Mouse (Mus musculus) hindbrain, embryonic 13.5 days (tissue): ENCODE results near the gene Cenpu. TPM values are rescaled to one million over a fixed set of nuclear protein-coding genes. Genes with fewer than 3 reads are reported as not detected.

Experiments
- ATAC-seq: fragments of 200-750 bp; cut with Nextera tagmentation; 2 replicates; pipeline ENCODE4 v1.8.0; 2017; ENCODE audit warnings: moderate TSS enrichment; ENCODE audit not compliant: low FRiP score
- H3K27ac ChIP-seq: fragments of 300-500 bp; sonication (generic); 2 replicates; pipeline ENCODE4 v1.5.1; 2015; ENCODE audit warnings: inconsistent platforms, mild to moderate bottlenecking, moderate library complexity
- H3K27me3 ChIP-seq: fragments of 300-500 bp; sonication (generic); 2 replicates; pipeline ENCODE4 v1.6.1; 2015; ENCODE audit warnings: mild to moderate bottlenecking, inconsistent platforms
- H3K36me3 ChIP-seq: fragments of 300-500 bp; sonication (generic); 2 replicates; pipeline ENCODE4 v1.6.1; 2015; ENCODE audit warnings: mild to moderate bottlenecking, inconsistent platforms
- H3K4me1 ChIP-seq: fragments of 300-500 bp; sonication (generic); replicated peaks from 2 replicates; pipeline ENCODE4 v1.6.1; 2015; ENCODE audit warnings: inconsistent platforms
- H3K4me2 ChIP-seq: fragments of 300-500 bp; sonication (generic); 2 replicates; pipeline ENCODE4 v1.6.1; 2015; ENCODE audit warnings: inconsistent platforms, mild to moderate bottlenecking, moderate library complexity
- H3K4me3 ChIP-seq: fragments of 300-500 bp; sonication (generic); 2 replicates; pipeline ENCODE4 v1.5.1; 2015; ENCODE audit warnings: mild to moderate bottlenecking, inconsistent platforms
- H3K9ac ChIP-seq: fragments of 300-500 bp; sonication (generic); 2 replicates; pipeline ENCODE4 v1.6.1; 2015; ENCODE audit warnings: mild to moderate bottlenecking, inconsistent platforms
- H3K9me3 ChIP-seq: fragments of 300-500 bp; sonication (generic); 2 replicates; pipeline ENCODE4 v1.6.1; 2016; ENCODE audit warnings: inconsistent platforms
- WGBS: fragments of 180-500 bp; shearing (Covaris S2); methylation state at CpG from one replicate; pipeline ENCODE4 v1.1.7; 2015; 5-methylcytosine and 5-hydroxymethylcytosine counted together
- polyA plus RNA-seq: library from polyadenylated mRNA; unstranded; fragments of >200 nt; fragmentation: Nextera tagmentation; extraction: Ambion mirVana; gene quantifications from 2 replicates; pipeline ENCODE4 v1.2.1, GENCODE M21; 2015

Gene Cenpu
- 7.2 and 9.4 TPM in 2 replicates for polyA plus RNA-seq

DNA sequence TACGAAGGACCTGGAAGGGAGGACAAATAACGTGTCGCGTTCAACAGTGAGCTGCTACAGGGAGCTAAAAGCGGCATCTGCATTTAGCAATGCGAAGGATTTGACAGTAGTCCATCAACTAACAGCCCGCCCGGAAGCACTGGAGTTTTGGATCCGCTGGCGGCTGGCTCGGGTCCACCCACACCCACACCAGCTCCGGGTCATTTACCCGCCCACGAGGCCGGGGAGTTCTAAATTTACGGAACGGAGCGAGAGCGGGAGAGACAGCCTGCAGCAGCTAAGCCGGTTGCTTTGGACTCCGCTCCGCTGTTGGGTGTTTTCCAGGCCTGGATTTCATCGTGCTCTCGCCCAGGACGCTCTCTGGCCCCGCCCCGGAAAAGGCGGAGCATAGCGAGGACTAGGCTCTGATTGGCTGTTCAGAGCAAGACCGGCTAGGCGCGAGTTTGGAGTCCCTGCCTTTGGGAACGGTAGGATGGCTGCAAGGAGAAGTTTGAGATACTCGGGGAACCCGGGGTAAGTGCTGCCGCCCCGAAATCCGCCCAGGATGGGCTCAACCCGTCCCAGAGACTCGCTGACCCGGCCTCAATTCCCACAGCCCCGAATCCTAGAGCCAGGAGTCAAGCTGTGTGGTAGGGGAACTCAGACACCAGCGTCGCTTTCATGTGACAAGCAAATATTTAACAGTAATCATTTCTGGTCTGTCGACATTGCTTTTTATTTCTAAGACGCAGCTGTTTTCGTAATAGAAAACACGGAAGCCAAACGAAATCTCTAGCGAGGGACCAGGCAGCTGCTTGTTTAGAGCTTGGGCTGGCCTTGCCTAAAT lies at the start of gene Cenpu:
Gene Cenpu (plus strand): TSS at position 414 of the 826 bp plus-strand sequence.
- Histone ChIP-seq H3K4me3 (peak within 1 kb of the TSS; percentile 68), H3K27ac (peak within 1 kb of the TSS; percentile 86), H3K4me2 (peak within 1 kb of the TSS; percentile 77), H3K9me3 (no peaks in the 10 kb centered on the region), H3K9ac (peak within 1 kb of the TSS; percentile 71), H3K36me3 (no peaks in the 10 kb centered on the region; the same call in none of the 2 replicates), H3K4me1 (peaks cover 12% of the 10 kb centered on the region), H3K27me3 (no peaks in the 10 kb centered on the region)
- under 1% methylated on average over 50 of the region's 50 CpGs for WGBS
- peak; percentile 100 for ATAC-seq

DNA sequence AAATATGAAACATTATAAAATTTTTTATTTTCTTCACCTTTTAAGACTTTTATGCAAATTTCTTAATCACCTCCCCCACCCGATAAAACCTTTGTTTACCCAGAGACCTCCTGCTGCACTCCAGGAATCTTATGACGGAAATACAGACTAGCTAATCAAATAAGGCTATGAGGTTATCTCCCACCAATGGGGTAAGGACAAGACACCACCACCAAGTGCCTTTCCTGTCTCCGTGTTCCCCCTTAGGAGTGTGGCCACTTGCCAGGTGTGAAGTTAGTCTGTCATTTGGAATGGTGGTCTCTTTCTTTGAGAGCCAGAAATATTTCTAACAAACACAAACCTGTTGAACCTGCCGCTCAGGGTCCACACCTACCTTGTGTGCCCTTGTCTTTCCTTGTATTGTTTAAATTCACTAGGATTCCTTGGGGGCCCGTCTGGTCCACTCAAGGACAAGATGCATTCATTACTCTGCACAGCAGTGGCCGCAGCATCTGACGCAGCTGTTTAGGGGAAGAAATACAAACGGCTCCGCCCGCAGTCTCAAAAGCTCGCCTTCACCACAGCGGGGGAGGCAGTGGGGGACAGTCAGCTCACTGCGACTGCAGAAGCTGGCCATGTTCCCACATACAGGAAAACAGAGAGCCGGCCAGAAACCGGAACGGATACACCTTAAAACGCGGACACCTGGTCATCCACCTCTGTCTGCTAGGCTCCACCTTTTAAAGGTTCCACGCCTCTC lies 49.3 kb upstream of the Cenpu start:
- WGBS, result 24% methylated on average over 19 of the region's 19 CpGs
- peak; percentile 22; the same call in 1 of the 2 replicates for ATAC-seq
- Histone ChIP-seq H3K27ac (no peak overlapping the region), H3K9me3 (no peaks in the 10 kb centered on the region), H3K27me3 (no peaks in the 10 kb centered on the region), H3K4me2 (peak overlapping the region; percentile 54), H3K9ac (peak overlapping the region; percentile 60), H3K36me3 (peaks cover 7% of the 10 kb centered on the region), H3K4me3 (peak overlapping the region; percentile 42), H3K4me1 (peaks cover 7% of the 10 kb centered on the region)

DNA sequence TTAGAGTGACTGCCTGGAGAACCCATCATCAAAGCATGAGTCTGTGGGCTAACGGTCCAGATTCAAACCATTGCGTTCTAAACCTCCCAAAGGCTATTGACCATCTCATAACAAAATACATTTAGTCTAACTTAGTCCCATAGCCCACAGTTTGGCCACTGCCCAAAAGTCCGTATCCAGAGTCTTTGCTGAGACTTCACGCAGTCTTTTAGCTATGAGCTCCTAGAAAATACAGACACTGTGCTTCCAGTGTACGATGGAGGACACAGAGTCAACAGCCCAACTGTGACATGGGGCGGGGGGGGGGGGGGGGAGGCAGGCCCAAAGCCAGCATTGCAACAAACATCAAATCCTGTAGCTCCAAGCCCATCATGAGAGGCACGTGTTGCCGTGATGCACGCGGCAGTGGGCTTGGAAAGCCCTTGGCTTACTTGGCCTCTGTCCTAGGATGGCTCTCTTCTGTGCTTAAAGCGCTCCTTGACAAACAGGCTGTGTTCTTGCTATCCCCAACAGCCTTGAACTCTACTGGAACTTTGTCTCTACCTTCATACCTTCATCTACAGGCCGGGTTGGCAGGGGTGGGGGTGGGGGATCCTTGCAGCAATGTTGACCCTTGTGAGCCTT lies 48.6 kb upstream of the Cenpu start:
- no peaks in the 10 kb centered on the region for H3K27me3 ChIP-seq
- peak; percentile 36; the same call in 1 of the 2 replicates for ATAC-seq
- H3K4me2 ChIP-seq, result peak overlapping the region; percentile 54
- H3K9ac ChIP-seq, result peak overlapping the region; percentile 60; the same call in 1 of the 2 replicates
- no peak overlapping the region for H3K27ac ChIP-seq
- peaks cover 7% of the 10 kb centered on the region for H3K4me1 ChIP-seq
- WGBS, result 82% methylated on average over 12 of the region's 12 CpGs
- H3K36me3 ChIP-seq, result peaks cover 7% of the 10 kb centered on the region
- no peaks in the 10 kb centered on the region for H3K9me3 ChIP-seq
- peak overlapping the region; percentile 42 for H3K4me3 ChIP-seq

DNA sequence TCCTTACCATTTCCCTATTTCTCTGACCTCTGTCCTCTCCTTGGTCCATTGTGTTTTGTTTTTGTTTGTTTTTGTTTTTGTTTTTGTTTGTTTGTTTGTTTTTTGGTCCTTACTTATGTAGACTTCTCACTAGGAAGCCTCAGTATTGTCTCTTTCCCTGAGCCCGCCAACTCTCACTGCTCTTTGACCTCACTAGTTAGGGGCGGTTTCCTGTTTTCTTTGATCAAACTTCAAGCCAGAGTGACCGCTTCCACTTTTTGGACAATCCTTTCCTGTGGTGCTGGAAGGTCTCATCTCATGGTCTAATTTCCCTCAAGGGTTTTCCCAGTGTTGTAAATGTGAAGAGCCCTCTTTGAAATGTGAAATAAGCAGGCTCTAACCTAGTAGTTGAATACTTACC lies 47.6 kb upstream of the Cenpu start:
- Histone ChIP-seq H3K27me3 (no peaks in the 10 kb centered on the region), H3K4me3 (no peak overlapping the region), H3K4me1 (peaks cover 7% of the 10 kb centered on the region), H3K9ac (no peak overlapping the region), H3K4me2 (no peak overlapping the region), H3K9me3 (no peaks in the 10 kb centered on the region), H3K36me3 (peaks cover 11% of the 10 kb centered on the region), H3K27ac (no peak overlapping the region)
- no peak for ATAC-seq
- WGBS, result 65% methylated on average over 3 of the region's 3 CpGs

DNA sequence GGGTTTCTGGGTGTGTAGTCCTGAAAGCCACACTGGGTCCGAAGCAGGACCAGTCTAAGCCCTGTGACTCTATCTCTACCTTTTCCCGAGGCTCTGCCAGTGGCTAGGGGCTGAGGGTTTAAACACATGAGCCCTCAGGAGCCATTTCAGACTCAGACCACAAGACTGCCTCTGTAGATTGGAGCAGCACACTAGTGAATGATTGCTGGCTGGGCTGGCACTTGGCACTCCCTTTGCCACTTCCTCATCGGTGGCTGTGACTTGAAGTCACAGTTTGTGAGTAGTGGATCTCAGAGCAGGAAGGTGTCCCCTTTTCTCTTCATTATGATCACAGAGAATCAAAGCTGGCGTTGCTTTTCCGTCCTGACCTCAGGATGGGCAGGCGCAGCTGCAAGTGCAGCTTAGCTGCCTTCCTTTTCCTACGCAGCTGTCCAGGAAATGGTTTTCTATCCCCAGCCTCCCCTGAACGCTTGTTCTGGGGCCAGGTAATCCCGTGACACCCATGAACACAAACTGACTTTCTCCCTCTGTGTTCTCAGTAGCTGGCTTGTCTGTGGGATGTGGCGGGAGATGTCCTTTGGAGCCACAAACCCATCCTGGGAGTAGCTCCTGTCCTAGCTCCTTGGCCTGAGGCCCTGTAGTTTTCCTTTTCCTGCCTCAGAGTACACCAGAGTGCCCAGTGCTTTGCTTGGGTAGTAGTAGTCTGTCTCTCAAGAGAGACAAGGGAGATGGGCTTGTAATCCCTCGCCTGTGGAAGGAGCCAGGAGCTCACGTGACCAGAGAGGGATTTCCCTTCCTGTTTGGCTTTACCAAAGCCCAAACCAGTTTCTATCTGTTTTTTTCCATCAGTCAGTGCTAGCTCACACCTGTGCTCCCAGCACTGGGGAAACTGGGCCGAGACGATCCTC lies 43.1 kb upstream of the Cenpu start:
- no peak overlapping the region for H3K4me2 ChIP-seq
- 82% methylated on average over 14 of the region's 14 CpGs for WGBS
- H3K27ac ChIP-seq, result no peak overlapping the region
- no peaks in the 10 kb centered on the region for H3K4me1 ChIP-seq
- no peaks in the 10 kb centered on the region for H3K9me3 ChIP-seq
- no peak overlapping the region for H3K4me3 ChIP-seq
- no peak for ATAC-seq
- H3K9ac ChIP-seq, result no peak overlapping the region
- peaks cover 15% of the 10 kb centered on the region for H3K36me3 ChIP-seq
- H3K27me3 ChIP-seq, result no peaks in the 10 kb centered on the region

DNA sequence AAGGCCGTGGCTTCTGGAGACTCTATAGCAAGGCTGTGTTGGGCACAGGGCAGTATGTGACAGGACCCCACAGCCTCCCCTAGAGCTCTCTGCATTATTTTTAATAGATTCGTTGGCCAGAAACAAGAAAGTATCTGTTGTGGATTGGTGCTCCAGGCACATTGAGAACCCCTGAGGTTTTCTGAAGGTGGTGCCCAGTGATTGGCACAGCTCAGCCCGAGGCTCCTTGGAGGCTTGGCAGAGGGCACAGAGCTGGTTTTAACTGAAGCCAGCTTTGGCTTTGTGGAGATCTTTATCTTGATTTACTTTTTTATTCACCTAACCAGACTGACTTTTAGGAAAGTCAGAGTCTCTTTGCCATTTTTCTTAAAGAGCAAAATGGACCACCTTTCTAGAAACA lies 42.4 kb upstream of the Cenpu start:
- H3K27ac ChIP-seq, result no peak overlapping the region
- H3K9ac ChIP-seq, result no peak overlapping the region
- H3K27me3 ChIP-seq, result no peaks in the 10 kb centered on the region
- H3K4me2 ChIP-seq, result no peak overlapping the region
- no peak for ATAC-seq
- peaks cover 18% of the 10 kb centered on the region for H3K36me3 ChIP-seq
- no peaks in the 10 kb centered on the region for H3K9me3 ChIP-seq
- no peaks in the 10 kb centered on the region for H3K4me1 ChIP-seq
- WGBS, result 82% methylated on average over 3 of the region's 3 CpGs
- H3K4me3 ChIP-seq, result no peak overlapping the region

DNA sequence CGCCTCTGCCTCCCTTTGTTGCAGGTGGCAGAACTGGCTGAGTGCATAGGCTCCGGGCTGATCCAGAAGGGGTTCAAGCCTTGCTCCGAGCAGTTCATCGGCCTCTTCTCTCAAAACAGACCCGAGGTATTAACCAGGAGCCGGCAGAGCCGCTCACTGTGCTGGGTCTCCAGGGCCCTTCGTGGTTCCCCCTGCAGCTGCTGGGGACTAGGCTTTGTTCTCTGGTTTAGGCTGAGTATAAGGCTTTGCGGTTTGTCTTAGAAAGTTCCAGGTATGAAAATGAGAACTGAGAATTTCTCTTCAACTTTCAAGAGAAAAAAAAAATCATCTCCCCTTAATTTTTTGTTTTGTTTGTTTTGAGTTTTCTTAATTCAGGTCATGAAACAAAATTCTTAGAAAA lies 40.5 kb upstream of the Cenpu start:
- H3K27me3 ChIP-seq, result no peaks in the 10 kb centered on the region
- H3K36me3 ChIP-seq, result peaks cover 15% of the 10 kb centered on the region
- no peak overlapping the region for H3K4me2 ChIP-seq
- H3K27ac ChIP-seq, result no peak overlapping the region
- no peak for ATAC-seq
- no peak overlapping the region for H3K9ac ChIP-seq
- no peaks in the 10 kb centered on the region for H3K9me3 ChIP-seq
- no peak overlapping the region for H3K4me3 ChIP-seq
- H3K4me1 ChIP-seq, result no peaks in the 10 kb centered on the region
- WGBS, result 78% methylated on average over 9 of the region's 9 CpGs

DNA sequence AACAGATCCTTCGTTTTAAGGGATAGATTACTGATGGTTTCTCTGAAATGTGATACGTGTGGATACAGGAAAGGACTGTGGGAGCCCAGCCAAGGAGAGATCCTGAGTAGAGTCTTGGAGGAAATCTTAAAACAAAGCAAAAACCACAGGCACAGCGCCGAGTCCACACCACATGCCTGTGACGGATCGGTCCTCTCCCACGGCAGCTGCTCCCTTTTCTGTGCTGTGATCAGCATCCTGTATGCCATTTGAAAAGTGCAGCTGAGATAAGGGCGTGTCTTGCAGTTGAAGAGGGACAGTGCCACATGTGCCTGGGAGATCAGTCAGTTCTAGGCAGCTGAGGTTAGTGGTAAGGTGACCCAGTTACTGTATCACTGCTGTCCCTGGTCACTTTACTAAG lies 39.3 kb upstream of the Cenpu start:
- no peaks in the 10 kb centered on the region for H3K4me1 ChIP-seq
- no peak overlapping the region for H3K4me3 ChIP-seq
- H3K9me3 ChIP-seq, result no peaks in the 10 kb centered on the region
- no peak overlapping the region for H3K9ac ChIP-seq
- WGBS, result 70% methylated on average over 8 of the region's 8 CpGs
- peaks cover 11% of the 10 kb centered on the region; the same call in 1 of the 2 replicates for H3K36me3 ChIP-seq
- H3K4me2 ChIP-seq, result no peak overlapping the region
- no peak overlapping the region for H3K27ac ChIP-seq
- ATAC-seq, result no peak
- H3K27me3 ChIP-seq, result no peaks in the 10 kb centered on the region

DNA sequence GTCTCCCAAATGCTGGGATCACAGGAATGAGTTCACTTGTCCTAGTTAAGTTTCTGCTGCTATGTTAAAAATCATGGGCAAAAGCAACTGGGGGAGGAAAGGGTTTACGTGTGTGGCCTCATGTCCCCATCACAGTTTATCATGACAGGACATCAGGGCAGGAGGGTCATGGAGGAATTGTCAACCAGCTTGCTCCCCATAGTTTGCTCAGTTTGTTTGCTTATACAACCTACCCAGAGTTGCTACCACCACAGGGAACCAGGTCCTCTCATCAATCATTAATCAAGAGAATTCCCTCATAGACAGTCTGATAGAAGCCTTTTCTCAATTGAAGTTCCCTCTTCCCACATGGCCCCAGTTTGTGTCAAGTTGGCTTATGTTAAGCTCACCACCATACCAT lies 37.8 kb upstream of the Cenpu start:
- Histone ChIP-seq H3K4me2 (no peak overlapping the region), H3K36me3 (peaks cover 12% of the 10 kb centered on the region)
- 100% methylated on average over 1 of the region's 1 CpGs for WGBS

DNA sequence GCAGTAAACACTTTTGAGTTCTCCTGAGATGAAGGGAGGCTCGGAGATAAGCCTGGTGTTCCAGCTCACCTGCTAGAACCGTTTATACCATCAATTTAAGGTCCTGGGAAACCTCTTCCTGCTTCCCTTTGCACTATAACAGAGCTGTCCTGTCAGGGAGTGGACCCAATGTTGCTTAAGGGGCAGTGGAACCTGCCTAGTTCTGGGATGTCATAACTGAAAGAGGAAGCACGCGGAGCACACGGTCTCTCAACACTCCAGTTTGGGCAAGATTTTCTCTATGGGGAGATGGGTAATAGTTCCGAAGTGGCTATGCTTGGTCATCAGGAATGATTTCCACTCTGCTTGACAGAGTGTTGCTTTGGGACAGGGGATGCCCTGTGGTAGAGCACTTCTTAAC lies 31.2 kb upstream of the Cenpu start:
- Histone ChIP-seq H3K4me1 (no peaks in the 10 kb centered on the region), H3K9me3 (no peaks in the 10 kb centered on the region), H3K4me2 (no peak overlapping the region), H3K27me3 (no peaks in the 10 kb centered on the region), H3K9ac (no peak overlapping the region), H3K36me3 (peaks cover 24% of the 10 kb centered on the region), H3K4me3 (no peak overlapping the region), H3K27ac (no peak overlapping the region)
- ATAC-seq, result no peak
- 89% methylated on average over 6 of the region's 6 CpGs for WGBS

More for the DNA sequence above, 37.8 kb upstream of the Cenpu start:
- Histone ChIP-seq H3K9me3 (no peaks in the 10 kb centered on the region), H3K27me3 (no peaks in the 10 kb centered on the region), H3K27ac (no peak overlapping the region), H3K4me3 (no peak overlapping the region), H3K4me1 (no peaks in the 10 kb centered on the region), H3K9ac (no peak overlapping the region)
- no peak for ATAC-seq

DNA sequence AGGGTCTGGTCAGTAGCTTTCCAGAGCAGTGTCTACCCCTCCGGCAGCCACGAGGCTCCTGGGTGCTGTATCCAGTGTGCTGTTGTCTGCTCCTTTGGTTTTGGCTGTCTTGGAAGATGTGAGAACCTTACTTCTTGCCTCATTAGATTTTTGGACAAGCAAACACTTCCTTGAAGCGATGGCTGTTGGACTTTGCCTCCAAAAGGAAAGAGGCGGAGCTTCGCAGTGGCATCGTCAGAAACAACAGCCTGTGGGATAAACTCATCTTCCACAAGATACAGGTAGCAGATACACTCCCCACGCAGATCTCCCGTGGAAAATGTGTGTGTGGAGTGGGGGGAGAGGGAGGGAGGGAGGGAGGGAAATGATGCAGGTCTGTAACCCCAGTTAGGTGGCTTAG lies 25.7 kb upstream of the Cenpu start:
- Histone ChIP-seq H3K9ac (no peak overlapping the region), H3K36me3 (peaks cover 17% of the 10 kb centered on the region), H3K4me1 (0 out of 2 replicates have a peak, but pooled peaks cover 4% of the 10 kb centered on the region), H3K4me2 (no peak overlapping the region), H3K27ac (no peak overlapping the region), H3K27me3 (no peaks in the 10 kb centered on the region), H3K9me3 (no peaks in the 10 kb centered on the region), H3K4me3 (no peak overlapping the region)
- no peak for ATAC-seq
- 91% methylated on average over 8 of the region's 8 CpGs for WGBS
